Mouse (Mus musculus) embryonic facial prominence, embryonic 15.5 days (tissue): ENCODE data around the gene Tnxb. TPM values are rescaled to one million over a fixed set of nuclear protein-coding genes. Genes with fewer than 3 reads are reported as not detected.
"Not testable (repeated sequence)": the region's sequence is repeated elsewhere in the genome, so short reads cannot be mapped to it uniquely, and the experiment has no call there.

Experiments
- ATAC-seq: fragments of 200-750 bp; cut with Nextera tagmentation; 2 replicates; pipeline ENCODE4 v1.8.0; 2017; ENCODE audit warnings: low read depth, moderate TSS enrichment; ENCODE audit not compliant: insufficient number of reproducible peaks, low FRiP score, low TSS enrichment
- H3K27ac ChIP-seq: fragments of 300-500 bp; sonication (generic); replicated peaks from 2 replicates; pipeline ENCODE4 v1.5.1; 2015; ENCODE audit warnings: mild to moderate bottlenecking, inconsistent platforms
- H3K27me3 ChIP-seq: fragments of 300-500 bp; sonication (generic); 2 replicates; pipeline ENCODE4 v1.6.1; 2015; ENCODE audit warnings: inconsistent platforms
- H3K36me3 ChIP-seq: fragments of 300-500 bp; sonication (generic); 2 replicates; pipeline ENCODE4 v1.6.1; 2015; ENCODE audit warnings: mild to moderate bottlenecking, inconsistent platforms
- H3K4me1 ChIP-seq: fragments of 300-500 bp; sonication (generic); 2 replicates; pipeline ENCODE4 v1.6.1; 2015; ENCODE audit warnings: inconsistent platforms
- H3K4me2 ChIP-seq: fragments of 300-500 bp; sonication (generic); replicated peaks from 2 replicates; pipeline ENCODE4 v1.6.1; 2015; ENCODE audit warnings: mild to moderate bottlenecking, inconsistent platforms
- H3K4me3 ChIP-seq: fragments of 300-500 bp; sonication (generic); replicated peaks from 2 replicates; pipeline ENCODE4 v1.5.1; 2015; ENCODE audit warnings: mild to moderate bottlenecking, inconsistent platforms
- H3K9ac ChIP-seq: fragments of 300-500 bp; sonication (generic); 2 replicates; pipeline ENCODE4 v1.6.1; 2015; ENCODE audit warnings: inconsistent platforms
- H3K9me3 ChIP-seq: fragments of 300-500 bp; sonication (generic); replicated peaks from 2 replicates; pipeline ENCODE4 v1.6.1; 2016; ENCODE audit warnings: inconsistent platforms
- WGBS: fragments of 180-500 bp; shearing (Covaris S2); methylation state at CpG from one replicate; pipeline ENCODE4 v1.1.7; 2015; 5-methylcytosine and 5-hydroxymethylcytosine counted together
- polyA plus RNA-seq: library from polyadenylated mRNA; unstranded; fragments of >200 nt; fragmentation: Nextera tagmentation; extraction: Ambion mirVana; gene quantifications from 2 replicates; pipeline ENCODE4 v1.2.1, GENCODE M21; 2015

Tnxb gene
- polyA plus RNA-seq, 1 experiment from 2014 or later = 0.48 TPM

DNA sequence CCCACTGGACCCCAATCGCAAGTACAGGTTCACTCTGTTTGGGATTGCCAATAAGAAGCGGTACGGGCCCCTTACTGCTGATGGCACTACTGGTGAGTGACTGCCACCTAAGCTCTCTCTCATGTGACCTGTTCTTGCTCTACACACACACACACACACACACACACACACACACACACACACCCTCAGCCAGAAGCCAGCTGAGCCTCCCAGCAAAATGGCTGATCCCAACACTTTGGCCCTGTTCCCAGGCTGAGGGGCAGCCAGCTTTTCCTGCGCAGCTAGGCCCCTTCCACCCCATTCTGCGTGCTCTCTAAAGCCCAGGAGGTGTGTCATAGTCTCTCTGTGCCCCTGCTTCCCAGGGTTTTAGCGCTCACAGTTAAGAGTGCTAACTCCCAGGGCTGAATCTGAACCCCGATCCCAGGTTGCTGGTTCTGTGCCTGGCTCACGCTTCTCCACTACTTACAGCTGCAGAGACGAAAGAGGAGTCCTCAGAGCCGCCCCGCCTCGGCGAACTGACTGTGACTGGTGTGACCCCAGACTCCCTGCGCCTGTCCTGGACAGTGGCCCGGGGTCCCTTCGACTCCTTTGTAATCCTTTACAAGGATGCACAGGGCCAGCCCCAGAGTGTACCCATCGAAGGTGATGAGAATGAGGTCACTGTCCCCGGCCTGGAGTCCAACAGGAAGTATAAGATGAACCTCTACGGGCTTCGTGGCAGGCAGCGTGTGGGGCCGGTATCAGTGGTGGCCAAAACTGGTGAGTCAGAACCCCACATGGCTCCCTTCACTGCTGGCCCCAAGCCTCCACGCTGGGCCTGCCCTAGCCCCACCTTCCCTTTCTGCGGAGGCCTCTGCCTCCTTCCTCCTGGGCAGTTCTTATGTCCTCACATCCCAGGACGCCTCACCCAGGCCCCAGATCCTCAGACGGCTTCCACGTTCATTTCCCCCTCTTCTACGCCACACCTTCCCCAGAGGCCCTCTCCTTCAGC lies 15.1 kb downstream of the Tnxb start:
- Histone ChIP-seq H3K27me3 (peaks cover 12% of the 10 kb centered on the region), H3K36me3 (no peaks in the 10 kb centered on the region), H3K27ac (0 out of 2 replicates have a peak overlapping the region, but pooled peaks have one; percentile 39), H3K4me1 (peaks cover 40% of the 10 kb centered on the region), H3K4me3 (no peak overlapping the region), H3K4me2 (no peak overlapping the region), H3K9ac (no peak overlapping the region), H3K9me3 (no peaks in the 10 kb centered on the region)
- no peak for ATAC-seq
- 69% methylated on average over 28 of the region's 28 CpGs for WGBS

DNA sequence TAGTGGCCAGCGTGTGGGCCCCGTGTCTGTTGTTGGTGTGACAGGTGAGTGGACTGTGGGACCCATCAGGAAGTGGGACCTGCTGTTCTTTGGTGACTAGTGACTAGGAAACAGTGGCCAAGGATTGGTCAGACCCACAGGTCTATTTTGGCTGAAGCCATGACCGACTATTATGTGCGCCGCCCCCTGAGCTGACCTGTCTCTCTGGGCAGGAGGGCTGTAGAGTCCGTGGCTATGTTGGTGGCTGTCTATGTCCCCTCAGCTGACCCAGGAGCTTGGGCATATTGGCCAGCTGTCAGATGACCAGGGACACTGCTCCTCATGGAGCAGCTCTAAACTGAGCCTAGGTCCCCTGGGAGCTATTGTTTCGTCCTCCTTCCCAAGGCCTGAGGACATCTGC lies 18.6 kb downstream of the Tnxb start:
- no peak for ATAC-seq
- WGBS = 92% methylated on average over 7 of the region's 7 CpGs
- Histone ChIP-seq H3K27ac (no peak overlapping the region), H3K4me1 (peaks cover 20% of the 10 kb centered on the region), H3K27me3 (no peaks in the 10 kb centered on the region), H3K4me3 (no peak overlapping the region), H3K36me3 (no peaks in the 10 kb centered on the region), H3K4me2 (no peak overlapping the region), H3K9ac (no peak overlapping the region), H3K9me3 (no peaks in the 10 kb centered on the region)

DNA sequence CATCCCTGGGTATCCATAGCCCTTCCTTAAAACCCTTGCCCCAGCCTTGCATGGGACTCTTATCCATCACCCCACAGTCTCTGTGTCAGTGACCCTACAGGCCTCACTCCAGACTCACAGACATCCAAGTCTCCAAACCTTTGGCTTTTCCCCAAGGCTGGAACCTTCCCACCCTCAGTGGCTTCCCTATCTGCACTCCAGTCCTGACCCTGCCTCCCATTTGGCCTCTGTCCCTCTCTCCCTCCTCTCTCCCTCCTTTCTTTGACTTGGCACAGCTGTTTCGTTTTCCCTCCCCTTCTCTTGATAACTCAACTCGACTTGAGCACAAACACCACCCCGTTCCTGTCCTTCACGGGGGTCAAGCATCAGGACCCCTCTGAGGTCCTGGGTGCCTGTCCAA lies 20.1 kb downstream of the Tnxb start:
- no peaks in the 10 kb centered on the region for H3K36me3 ChIP-seq

DNA sequence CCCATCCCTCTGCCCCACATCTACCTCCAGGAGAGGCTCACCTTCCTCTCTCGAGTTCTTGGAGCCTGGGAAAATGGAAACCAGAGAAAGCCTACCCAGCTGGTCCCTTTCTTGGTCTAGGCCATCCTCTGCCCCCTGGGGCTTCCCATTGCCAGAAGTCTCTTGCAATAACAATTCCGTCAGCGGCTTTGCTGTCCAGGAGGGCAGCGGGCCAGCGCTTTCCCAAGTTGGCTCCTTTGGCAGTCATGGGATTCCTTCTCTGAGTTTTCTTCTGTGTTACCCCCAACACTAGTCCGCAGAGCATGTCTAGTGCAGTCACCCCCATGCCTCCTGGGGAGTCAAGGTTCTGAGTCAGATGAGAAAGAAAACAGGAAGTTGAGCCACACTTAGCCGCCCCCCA lies 22.6 kb downstream of the Tnxb start:
- H3K9me3 ChIP-seq = no peaks in the 10 kb centered on the region
- no peak overlapping the region for H3K4me2 ChIP-seq
- no peaks in the 10 kb centered on the region for H3K36me3 ChIP-seq
- no peak overlapping the region for H3K4me3 ChIP-seq
- no peak overlapping the region for H3K9ac ChIP-seq
- no peak overlapping the region for H3K27ac ChIP-seq
- 69% methylated on average over 7 of the region's 7 CpGs for WGBS
- H3K4me1 ChIP-seq = no peaks in the 10 kb centered on the region
- no peak for ATAC-seq
- no peaks in the 10 kb centered on the region for H3K27me3 ChIP-seq

More for the DNA sequence above, 20.1 kb downstream of the Tnxb start:
- Histone ChIP-seq H3K9ac (no peak overlapping the region), H3K9me3 (no peaks in the 10 kb centered on the region), H3K27me3 (no peaks in the 10 kb centered on the region), H3K4me3 (no peak overlapping the region), H3K27ac (no peak overlapping the region), H3K4me2 (no peak overlapping the region), H3K4me1 (peaks cover 4% of the 10 kb centered on the region; the same call in 1 of the 2 replicates)
- no peak for ATAC-seq
- 72% methylated on average over 4 of the region's 4 CpGs for WGBS

DNA sequence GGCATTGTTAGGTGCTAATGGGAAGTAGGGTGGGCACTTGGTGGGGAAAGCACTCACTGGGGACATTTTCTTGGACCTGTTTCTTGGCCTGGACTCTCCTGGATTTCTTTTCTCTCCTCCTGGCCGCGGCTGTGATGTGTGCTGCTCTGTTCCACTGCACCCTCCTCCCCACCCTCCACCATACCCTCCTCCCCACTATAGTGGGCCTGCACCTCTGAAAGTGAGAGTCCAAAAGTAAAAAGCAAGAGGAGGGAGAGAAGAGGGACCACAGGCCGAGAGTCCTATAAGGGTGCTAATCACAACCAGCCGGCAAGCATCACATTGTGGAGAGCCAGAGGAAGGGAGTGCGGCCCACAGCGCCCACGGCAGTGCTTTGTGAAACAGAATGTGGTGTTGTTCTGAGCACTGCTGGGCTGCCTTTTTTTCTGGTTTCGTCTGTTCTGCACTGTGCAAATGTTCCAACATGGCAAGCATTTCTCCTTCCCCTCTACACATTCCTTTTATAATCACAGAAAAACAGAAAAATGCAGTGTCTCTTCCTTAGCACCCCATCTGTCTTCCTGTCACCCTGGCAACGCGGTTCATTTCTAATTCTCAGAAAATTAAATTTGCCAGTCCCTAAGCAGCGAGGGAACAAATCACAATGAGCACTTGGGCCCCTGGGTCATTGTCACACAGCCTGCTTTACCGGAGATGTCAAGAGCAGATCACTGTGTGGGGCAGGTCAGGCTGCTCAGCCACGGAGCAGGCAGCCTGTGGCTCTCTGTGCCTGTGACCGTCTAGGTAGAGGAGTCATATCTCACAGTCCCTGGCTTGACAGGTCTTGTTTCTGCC lies 29.5 kb downstream of the Tnxb start:
- Histone ChIP-seq H3K4me2 (no peak overlapping the region), H3K36me3 (no peaks in the 10 kb centered on the region), H3K27ac (peak overlapping the region; percentile 75), H3K4me1 (peaks cover 17% of the 10 kb centered on the region), H3K4me3 (no peak overlapping the region), H3K9ac (no peak overlapping the region), H3K27me3 (no peaks in the 10 kb centered on the region), H3K9me3 (no peaks in the 10 kb centered on the region)
- peak; percentile 64 for ATAC-seq
- 30% methylated on average over 14 of the region's 14 CpGs for WGBS

DNA sequence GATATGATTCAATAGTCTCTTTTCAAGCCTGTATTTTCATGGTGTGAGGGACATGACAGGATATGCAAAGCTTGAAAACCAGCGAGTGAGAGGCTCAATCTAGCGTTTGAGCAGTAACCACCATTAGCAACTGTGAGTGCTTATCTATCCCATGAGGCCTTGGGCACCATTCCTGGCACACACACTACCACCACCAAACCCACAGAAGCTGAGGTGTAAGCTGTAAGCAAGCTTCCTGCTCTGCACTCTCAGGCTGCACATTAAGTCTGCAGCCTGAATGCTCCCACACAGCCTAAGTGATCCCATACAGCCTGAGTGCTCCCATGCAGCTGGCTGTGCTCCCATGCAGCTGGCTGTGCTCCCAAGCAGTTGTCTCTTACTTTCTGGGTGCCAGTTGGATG lies 30.3 kb downstream of the Tnxb start:
- Histone ChIP-seq H3K9me3 (no peaks in the 10 kb centered on the region), H3K36me3 (no peaks in the 10 kb centered on the region), H3K27me3 (no peaks in the 10 kb centered on the region), H3K4me2 (no peak overlapping the region), H3K4me3 (no peak overlapping the region), H3K4me1 (peaks cover 17% of the 10 kb centered on the region), H3K27ac (peak overlapping the region; percentile 75), H3K9ac (no peak overlapping the region)
- no peak for ATAC-seq
- WGBS = 57% methylated on average over 2 of the region's 2 CpGs

DNA sequence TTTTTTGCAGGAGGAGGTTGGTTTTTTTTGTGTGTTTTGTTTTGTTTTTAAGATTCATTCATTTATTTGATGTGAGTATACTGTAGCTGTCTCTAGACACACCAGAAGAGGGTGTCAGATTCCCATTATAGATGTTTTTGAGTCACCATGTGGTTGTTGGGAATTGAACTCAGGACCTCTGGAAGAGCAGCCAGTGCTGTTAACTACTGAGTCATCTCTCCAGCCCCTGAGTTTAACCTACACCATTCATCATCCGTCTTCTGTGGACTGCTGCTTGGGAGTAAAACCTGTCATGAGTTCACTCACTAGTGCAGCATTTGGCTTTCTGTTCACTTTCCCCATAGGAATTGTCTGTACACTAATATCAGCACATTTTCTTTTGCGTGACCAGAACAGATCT lies 36.1 kb downstream of the Tnxb start:
- not testable (repeated sequence) for H3K4me1 ChIP-seq, H3K27me3 ChIP-seq, H3K27ac ChIP-seq, H3K4me3 ChIP-seq, H3K9me3 ChIP-seq, ATAC-seq, H3K4me2 ChIP-seq, H3K36me3 ChIP-seq, H3K9ac ChIP-seq
- WGBS = 86% methylated on average over 2 of the region's 2 CpGs

DNA sequence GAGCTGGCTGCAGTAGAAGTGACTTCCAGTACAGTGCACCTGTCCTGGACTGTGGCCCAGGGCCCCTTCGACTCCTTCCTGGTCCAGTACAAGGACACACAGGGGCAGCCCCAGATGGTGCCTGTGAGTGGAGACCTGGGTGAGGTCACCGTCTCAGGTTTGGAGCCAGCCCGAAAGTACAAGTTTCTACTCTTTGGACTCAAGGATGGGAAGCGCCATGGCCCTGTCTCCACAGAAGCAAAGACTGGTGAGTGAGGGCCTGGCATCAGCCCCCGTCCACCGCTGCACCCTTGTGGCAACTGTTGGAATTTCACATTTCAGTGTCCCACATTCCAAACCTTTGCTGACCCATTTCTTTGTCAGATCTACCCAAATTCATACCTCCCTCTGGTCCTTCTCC lies 42.6 kb downstream of the Tnxb start:
- no peak overlapping the region for H3K4me3 ChIP-seq
- no peaks in the 10 kb centered on the region for H3K36me3 ChIP-seq
- no peak for ATAC-seq
- no peak overlapping the region for H3K9ac ChIP-seq
- 46% methylated on average over 6 of the region's 6 CpGs for WGBS
- H3K27ac ChIP-seq = no peak overlapping the region
- H3K4me1 ChIP-seq = no peaks in the 10 kb centered on the region
- H3K27me3 ChIP-seq = no peaks in the 10 kb centered on the region
- H3K4me2 ChIP-seq = no peak overlapping the region
- H3K9me3 ChIP-seq = no peaks in the 10 kb centered on the region

DNA sequence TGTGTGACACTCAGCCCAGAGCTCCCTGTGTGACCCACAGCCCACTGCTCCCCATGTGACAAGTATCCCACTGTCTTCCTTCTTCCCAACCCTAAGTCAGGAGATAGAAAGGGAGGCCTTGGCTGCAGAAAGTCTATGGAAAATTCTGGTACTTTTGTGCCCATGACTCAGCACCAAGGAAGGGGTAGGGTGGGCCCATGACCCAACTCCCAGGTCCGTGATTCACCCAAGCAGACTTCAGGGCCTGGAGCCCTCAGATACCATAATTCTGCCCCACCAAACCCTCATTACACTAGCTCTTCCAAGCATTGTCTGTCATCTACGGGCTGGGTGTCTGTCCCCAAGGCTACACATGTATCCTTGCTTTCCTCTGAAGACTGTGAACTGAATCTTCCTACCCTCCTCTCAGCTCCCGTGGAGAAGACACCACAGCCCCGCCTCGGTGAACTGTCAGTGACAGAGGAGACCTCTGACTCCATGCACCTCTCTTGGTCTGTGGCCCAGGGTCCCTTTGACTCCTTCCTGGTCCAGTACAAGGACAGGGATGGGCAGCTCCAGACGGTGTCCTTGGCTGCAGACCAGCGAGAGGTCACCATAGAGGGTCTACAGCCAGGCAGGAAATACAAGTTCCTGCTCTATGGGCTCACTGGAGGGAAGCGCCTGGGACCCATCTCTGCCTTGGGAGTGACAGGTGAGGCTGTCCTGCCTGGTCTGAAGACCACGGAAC lies 44.0 kb downstream of the Tnxb start:
- H3K4me2 ChIP-seq, H3K27ac ChIP-seq, H3K36me3 ChIP-seq, H3K4me3 ChIP-seq, H3K27me3 ChIP-seq, H3K9ac ChIP-seq, ATAC-seq, H3K4me1 ChIP-seq, H3K9me3 ChIP-seq: not testable (repeated sequence)
- WGBS = 76% methylated on average over 9 of the region's 9 CpGs

DNA sequence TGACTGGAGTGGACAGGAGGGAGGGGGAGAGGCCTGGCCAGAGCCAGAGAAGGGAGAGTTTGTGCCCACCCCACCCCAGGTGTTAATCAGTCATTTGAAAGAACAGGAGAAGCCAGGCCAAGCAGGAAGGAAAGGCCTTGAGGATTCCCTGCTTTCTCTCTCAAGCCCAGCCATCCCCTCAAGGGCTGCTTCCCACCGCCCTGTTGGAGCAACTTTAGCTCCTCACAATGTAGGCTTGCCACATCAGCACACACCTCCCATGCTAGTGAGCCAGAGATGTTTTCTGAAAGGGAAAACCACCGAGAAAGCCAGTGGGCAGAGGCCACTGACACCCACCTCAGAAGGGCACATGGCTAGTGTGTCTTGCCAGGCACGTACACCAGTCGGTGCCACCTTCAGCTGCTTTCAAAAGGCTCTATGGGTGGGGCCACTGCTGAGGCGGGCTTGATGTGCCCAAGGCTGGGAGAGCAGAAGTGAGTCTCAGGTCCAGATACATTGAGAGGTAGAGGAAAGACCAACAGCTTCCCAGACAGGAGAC lies 44.6 kb downstream of the Tnxb start:
- not testable (repeated sequence) for H3K4me1 ChIP-seq, H3K36me3 ChIP-seq, H3K4me2 ChIP-seq, H3K9me3 ChIP-seq, H3K27ac ChIP-seq, H3K4me3 ChIP-seq, H3K9ac ChIP-seq, ATAC-seq, H3K27me3 ChIP-seq
- WGBS = 79% methylated on average over 5 of the region's 5 CpGs

DNA sequence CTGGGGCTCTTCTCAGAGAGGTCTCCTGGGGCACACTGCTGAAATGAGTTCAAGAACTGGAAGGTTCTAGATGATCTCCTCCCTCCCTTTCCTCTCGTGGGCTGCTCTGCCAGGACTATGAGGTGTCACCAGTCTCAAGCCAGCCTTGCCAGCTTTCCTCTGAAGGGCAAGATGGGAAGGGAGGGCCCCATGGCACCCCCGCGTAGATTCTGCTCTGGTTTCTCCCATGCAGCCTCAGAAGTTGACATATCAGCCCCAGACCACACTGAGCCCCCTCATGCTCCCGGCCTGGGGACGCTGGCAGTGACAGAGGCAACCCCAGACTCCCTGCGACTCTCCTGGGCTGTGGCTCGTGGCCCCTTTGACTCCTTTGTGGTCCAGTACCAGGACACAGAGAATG lies 45.1 kb downstream of the Tnxb start:
- H3K9ac ChIP-seq, ATAC-seq, H3K36me3 ChIP-seq, H3K27ac ChIP-seq, H3K9me3 ChIP-seq, H3K4me3 ChIP-seq, H3K4me1 ChIP-seq, H3K4me2 ChIP-seq, H3K27me3 ChIP-seq: not testable (repeated sequence)
- 85% methylated on average over 6 of the region's 7 CpGs for WGBS
